Mouse (Mus musculus) liver, embryonic 14.5 days (tissue): ENCODE measurements around the gene F2rl3. TPM values are rescaled to one million over a fixed set of nuclear protein-coding genes. Genes with fewer than 3 reads are reported as not detected.

Experiments
- ATAC-seq: fragments of 200-750 bp; cut with Nextera tagmentation; 2 replicates; pipeline ENCODE4 v1.8.0; 2017; ENCODE audit warnings: moderate number of reproducible peaks, mild to moderate bottlenecking, moderate library complexity; ENCODE audit not compliant: insufficient read depth
- DNase-seq, 3 experiments: peaks; one replicate each; pipeline ENCODE4 v3.0.0-alpha.2; 2012 to 2013; ENCODE audit warnings: low read depth in 3 of 3, low spot score in 3 of 3
- H3K27ac ChIP-seq: fragments of 300-500 bp; sonication (generic); 2 replicates; pipeline ENCODE4 v1.5.1; 2014; ENCODE audit warnings: moderate library complexity, mild to moderate bottlenecking, control low read depth, inconsistent platforms
- H3K27me3 ChIP-seq: fragments of 300-500 bp; sonication (generic); 2 replicates; pipeline ENCODE4 v1.6.1; 2014; ENCODE audit warnings: mild to moderate bottlenecking, low read length, moderate library complexity; ENCODE audit not compliant: control insufficient read depth, insufficient read depth
- H3K36me3 ChIP-seq: fragments of 300-500 bp; sonication (generic); replicated peaks from 2 replicates; pipeline ENCODE4 v1.6.1; 2014; ENCODE audit warnings: low read depth; ENCODE audit not compliant: control insufficient read depth, insufficient read depth
- H3K4me1 ChIP-seq, 2 experiments: fragments of 200-500 bp in 1 of 2; fragments of 300-500 bp in 1 of 2; sonication (generic) in 1 of 2; replicated peaks; 2 replicates each; pipeline ENCODE4 v1.6.1; 2012 to 2014; ENCODE audit warnings: antibody characterized with exemption in 1 of 2, inconsistent platforms in 1 of 2, low read length in 1 of 2; ENCODE audit not compliant: control insufficient read depth in 2 of 2, insufficient read depth in 2 of 2
- H3K4me2 ChIP-seq: fragments of 300-500 bp; sonication (generic); 2 replicates; pipeline ENCODE4 v1.6.1; 2014; ENCODE audit warnings: low read depth, mild to moderate bottlenecking, control low read depth, moderate library complexity
- H3K4me3 ChIP-seq, 2 experiments: fragments of 200-500 bp in 1 of 2; fragments of 300-500 bp in 1 of 2; sonication (generic) in 1 of 2; 2 replicates each; pipeline ENCODE4 v1.5.1; 2012 to 2014; ENCODE audit warnings: low read depth in 2 of 2, low read length in 2 of 2, mild to moderate bottlenecking in 2 of 2, control low read depth in 1 of 2, inconsistent platforms in 1 of 2, moderate library complexity in 1 of 2; ENCODE audit not compliant: insufficient read depth in 1 of 2
- H3K9ac ChIP-seq: fragments of 300-500 bp; sonication (generic); replicated peaks from 2 replicates; pipeline ENCODE4 v1.6.1; 2014; ENCODE audit warnings: mild to moderate bottlenecking, control low read depth, moderate library complexity
- H3K9me3 ChIP-seq: fragments of 300-500 bp; sonication (generic); 2 replicates; pipeline ENCODE4 v1.6.1; 2016; ENCODE audit warnings: low read length, mixed read lengths; ENCODE audit not compliant: control insufficient read depth
- CTCF ChIP-seq: IDR thresholded peaks from 2 replicates; pipeline ENCODE4 v1.5.1; 2016; ENCODE audit warnings: antibody characterized with exemption, low read depth, control low read depth
- EP300 ChIP-seq: IDR thresholded peaks from 2 replicates; pipeline ENCODE4 v1.6.1; 2016; ENCODE audit warnings: antibody characterized with exemption, low read depth
- WGBS: fragments of 180-500 bp; shearing (Covaris S2); extraction: QIAGEN DNeasy Blood & Tissue Kit; methylation state at CpG from one replicate; pipeline ENCODE4 v1.1.7; 2014; ENCODE audit not compliant: insufficient replicate concordance; 5-methylcytosine and 5-hydroxymethylcytosine counted together
- polyA plus RNA-seq, 2 experiments: library from polyadenylated mRNA; depleted of rRNA in 1 of 2; stranded (reverse) in 1 of 2; unstranded in 1 of 2; fragments of >200 nt; fragmentation: Nextera tagmentation in 1 of 2; extraction: Ambion mirVana in 1 of 2; gene quantifications; 2 replicates each; pipeline versions ENCODE4 v1.2.1 to v1.2.3; 2012 to 2014

Gene F2rl3
- polyA plus RNA-seq, 2 experiments: 2.8 to 3.9 TPM

DNA sequence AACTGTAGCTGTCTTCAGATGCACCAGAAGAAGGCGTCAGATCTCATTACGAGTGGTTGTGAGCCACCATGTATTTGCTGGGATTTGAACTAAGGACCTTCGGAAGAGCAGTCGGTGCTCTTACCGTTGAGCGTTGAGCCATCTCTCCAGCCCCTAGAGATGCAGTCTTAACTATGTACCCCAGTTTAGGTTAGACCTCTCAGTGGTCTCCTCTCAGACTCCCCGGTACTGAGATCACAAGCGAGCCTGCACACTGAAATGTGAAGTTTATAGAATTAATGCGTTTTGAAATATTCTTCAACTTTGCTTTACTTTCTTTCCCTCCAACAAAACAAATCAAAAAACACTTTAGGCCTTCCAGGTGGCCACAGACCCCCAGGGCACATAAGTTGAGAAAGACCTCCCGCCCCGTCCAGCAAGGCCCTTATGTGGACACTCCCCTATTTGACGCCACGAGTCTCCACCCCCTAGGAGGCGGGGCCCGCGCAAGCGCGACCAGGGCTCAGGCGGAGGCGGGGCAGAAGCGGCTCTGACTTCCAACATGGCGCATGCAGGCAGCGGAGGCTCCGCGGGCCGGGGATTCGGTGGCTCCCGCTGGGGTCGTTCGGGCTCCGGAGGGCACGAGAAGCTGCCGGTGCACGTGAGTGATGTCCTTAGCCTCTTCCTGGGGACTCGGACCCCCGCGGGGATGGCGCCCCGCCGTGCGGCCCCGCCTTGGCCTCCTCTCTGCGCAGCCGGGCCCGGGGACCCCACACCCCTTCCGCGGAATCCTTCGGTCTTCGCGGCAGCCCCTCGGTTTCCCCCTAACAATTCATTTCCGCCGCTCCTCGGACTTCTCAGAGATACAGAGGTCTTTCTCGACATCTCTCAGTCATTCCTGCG is 38.7 kb upstream of the F2rl3 start, which contains the start of gene Sin3b:
Sin3b (plus strand) TSS at position 517 of the 882 bp plus-strand sequence.
- peaks cover 2% of the 10 kb centered on the region for H3K36me3 ChIP-seq
- peak within 1 kb of the TSS; percentile 80 for H3K9ac ChIP-seq
- no peak for TF ChIP-seq CTCF
- no peak for TF ChIP-seq EP300
- H3K4me1 ChIP-seq: peaks cover 2 to 4% of the 10 kb centered on the region in 2 experiments; a peak in 2 of 4 replicates
- no peaks in the 10 kb centered on the region for H3K27me3 ChIP-seq
- peak within 1 kb of the TSS; percentile 71 to 91 for H3K4me3 ChIP-seq
- H3K4me2 ChIP-seq: peak within 1 kb of the TSS; percentile 73
- ATAC-seq (peak; percentile 95), DNase-seq (peak; percentile 77 to 79 (median 77))
- H3K9me3 ChIP-seq: no peaks in the 10 kb centered on the region
- H3K27ac ChIP-seq: no peak within 1 kb of the TSS
- WGBS: 13% methylated on average over 55 of the region's 56 CpGs

DNA sequence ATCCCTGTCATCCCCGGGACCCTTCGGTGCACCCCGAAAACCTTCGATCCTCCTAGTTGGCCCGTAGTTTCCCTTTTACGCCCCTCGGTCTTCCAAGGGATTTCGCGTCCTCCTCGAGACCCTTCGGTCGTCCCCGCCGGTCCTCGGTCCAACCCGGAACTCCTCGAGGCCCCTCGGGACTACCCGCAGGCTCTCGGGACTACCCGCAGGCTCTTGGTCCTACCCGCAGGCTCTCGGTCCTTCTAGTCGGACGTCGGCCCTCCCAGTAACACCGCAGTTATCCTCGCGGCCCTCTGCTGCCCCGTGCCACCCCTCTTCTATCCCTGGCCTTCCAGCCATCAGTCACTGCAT is 38.1 kb upstream of the F2rl3 start:
- H3K9ac ChIP-seq: peak overlapping the region; percentile 80
- H3K4me1 ChIP-seq: peaks cover 2 to 4% of the 10 kb centered on the region in 2 experiments; a peak in 2 of 4 replicates
- H3K27ac ChIP-seq: no peak overlapping the region
- DNase-seq: no peak
- peak overlapping the region; percentile 71 to 91 for H3K4me3 ChIP-seq
- WGBS: under 1% methylated on average over 30 of the region's 30 CpGs
- ATAC-seq: peak; percentile 43; the same call in 1 of the 2 replicates
- peaks cover 2% of the 10 kb centered on the region for H3K36me3 ChIP-seq
- peak overlapping the region; percentile 73 for H3K4me2 ChIP-seq
- H3K9me3 ChIP-seq: no peaks in the 10 kb centered on the region
- H3K27me3 ChIP-seq: no peaks in the 10 kb centered on the region
- no peak for TF ChIP-seq CTCF
- no peak for TF ChIP-seq EP300

DNA sequence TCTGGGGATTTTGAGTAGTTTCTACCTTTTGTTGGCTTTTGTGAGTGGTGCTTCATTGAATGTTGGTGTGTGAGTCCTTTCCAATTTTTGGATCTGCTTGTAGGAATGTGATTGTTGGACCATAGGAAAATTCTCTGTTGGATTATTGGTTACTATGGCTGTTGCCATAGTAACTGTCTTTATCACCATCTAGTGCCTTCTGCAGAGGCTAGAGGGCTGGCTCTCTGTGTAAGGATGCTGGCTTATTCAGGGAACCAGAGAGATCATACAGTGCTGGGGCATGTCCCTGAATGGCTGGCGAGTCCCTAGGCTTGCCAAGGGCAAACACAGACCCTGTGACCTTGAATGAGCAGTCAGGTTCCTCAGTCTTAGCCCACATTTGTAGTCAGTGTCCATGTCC is 33.0 kb upstream of the F2rl3 start:
- TF ChIP-seq EP300 (no peak), CTCF (no peak)
- Histone ChIP-seq H3K36me3 (peaks cover 28% of the 10 kb centered on the region), H3K27ac (no peak overlapping the region), H3K4me3 (no peak overlapping the region), H3K9me3 (no peaks in the 10 kb centered on the region), H3K27me3 (no peaks in the 10 kb centered on the region), H3K4me1 (peaks cover 0 to 4% of the 10 kb centered on the region in 2 experiments; a peak in 2 of 4 replicates), H3K4me2 (no peak overlapping the region), H3K9ac (no peak overlapping the region)
- 70% methylated on average over 1 of the region's 1 CpGs for WGBS
- DNase-seq (no peak), ATAC-seq (no peak)

DNA sequence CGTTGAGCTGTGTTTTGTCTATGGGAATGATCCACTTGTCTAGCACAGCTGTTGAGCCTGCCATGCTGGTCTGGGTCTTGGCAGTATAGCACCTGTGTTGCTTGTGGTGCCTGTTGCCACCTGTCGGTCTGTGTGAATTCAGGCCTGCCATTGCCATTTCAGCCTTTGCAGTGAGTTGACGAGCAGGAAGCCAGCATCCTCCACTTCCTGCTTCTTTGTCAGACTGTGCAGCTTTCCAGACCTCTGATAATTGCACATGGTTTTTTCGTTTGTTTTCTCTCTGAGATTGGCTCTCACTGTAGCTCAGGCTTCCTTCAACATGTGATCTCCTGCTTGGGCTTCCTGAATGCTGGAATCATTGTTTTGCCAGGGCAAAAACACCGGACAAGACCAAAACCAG is 26.7 kb upstream of the F2rl3 start:
- Histone ChIP-seq H3K4me1 (no peaks in the 10 kb centered on the region), H3K27ac (no peak overlapping the region), H3K9me3 (no peaks in the 10 kb centered on the region), H3K36me3 (peaks cover 32% of the 10 kb centered on the region), H3K4me3 (no peak overlapping the region), H3K4me2 (no peak overlapping the region), H3K27me3 (no peaks in the 10 kb centered on the region), H3K9ac (no peak overlapping the region)
- TF ChIP-seq EP300 (no peak), CTCF (no peak)
- DNase-seq: no peak
- WGBS: 60% methylated on average over 5 of the region's 5 CpGs
- no peak for ATAC-seq

DNA sequence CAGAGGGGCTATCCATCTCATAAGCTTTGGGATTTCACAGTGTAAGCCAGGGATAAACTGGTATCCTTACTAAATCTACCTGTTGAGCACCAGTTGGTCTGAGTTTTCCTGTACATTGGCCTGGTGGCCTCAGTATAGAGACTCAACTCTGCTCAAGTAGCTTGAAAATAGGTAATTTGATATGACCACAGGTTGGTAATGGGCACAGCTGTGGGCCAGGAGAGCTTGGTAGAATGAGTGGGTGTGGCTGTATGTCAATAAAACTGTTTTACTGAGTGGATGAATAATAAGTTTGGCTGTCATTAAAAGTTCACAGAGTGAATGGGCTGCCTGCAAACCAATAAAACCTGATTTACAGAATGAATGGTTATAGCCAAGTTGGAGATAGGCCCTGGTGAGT is 24.8 kb upstream of the F2rl3 start:
- ATAC-seq (no peak), DNase-seq (no peak)
- no peaks in the 10 kb centered on the region for H3K27me3 ChIP-seq
- TF ChIP-seq EP300 (no peak), CTCF (no peak)
- no peak overlapping the region for H3K4me3 ChIP-seq
- H3K9me3 ChIP-seq: no peaks in the 10 kb centered on the region
- H3K36me3 ChIP-seq: peaks cover 22% of the 10 kb centered on the region
- H3K27ac ChIP-seq: no peak overlapping the region
- no peak overlapping the region for H3K9ac ChIP-seq
- H3K4me2 ChIP-seq: no peak overlapping the region
- H3K4me1 ChIP-seq: no peaks in the 10 kb centered on the region
